Mouse (Mus musculus): Measurements from ENCODE around the gene Cpsf7. TPM values are rescaled to one million over a fixed set of nuclear protein-coding genes. Genes with fewer than 3 reads are reported as not detected.
A peak's percentile ranks its signal among the peaks of the same experiment; 100 is the strongest.

The Cpsf7 gene
- total RNA-seq (2014; rRNA removed) (44.9 and 47.4 TPM in 2 replicates), polyA plus RNA-seq (2015; fragmentation: Nextera tagmentation; extraction: Ambion mirVana) (34.4 and 36.2 TPM in 2 replicates)

GRCm38 (mm10) chr19:10525106-10525901 is at the start of gene Cpsf7:
TSS of gene Cpsf7 (plus strand) at chr19:10525266.
- H3K36me3 ChIP-seq (ENCODE audit: insufficient read depth, low read length) = 0 out of 2 replicates have a peak, but pooled peaks cover 7% of the 10 kb centered on the region
- DNase-seq (ENCODE audit: low spot score) = peak; percentile 96
- peak within 1 kb of the TSS; percentile 99 for H3K9ac ChIP-seq (replicated peaks; ENCODE audit: low read length)
- peak within 1 kb of the TSS; percentile 68 for H3K4me2 ChIP-seq (ENCODE audit: low read depth, low read length)
- ATAC-seq = peak; percentile 94
- no peaks in the 10 kb centered on the region for H3K9me3 ChIP-seq (ENCODE audit: low read length)
- no peak for TF ChIP-seq CTCF (IDR thresholded peaks at IDR 0.05; ENCODE audit: low read depth)
- H3K4me3 ChIP-seq (ENCODE audit: low read length) = peak within 1 kb of the TSS; percentile 93
- peak within 1 kb of the TSS; percentile 99 for H3K27ac ChIP-seq
- H3K4me1 ChIP-seq (ENCODE audit: insufficient read depth, low read length) = peaks cover 15% of the 10 kb centered on the region; the same call in 1 of the 2 replicates
- WGBS = 1% methylated on average over 59 of the region's 93 CpGs
- H3K27me3 ChIP-seq (ENCODE audit: insufficient read depth, low read length) = no peaks in the 10 kb centered on the region

- TF ChIP-seq CTCF (IDR thresholded peaks at IDR 0.05; ENCODE audit: low read depth) = no peak
- Histone ChIP-seq H3K36me3 (ENCODE audit: insufficient read depth, low read length) (no peaks in the 10 kb centered on the region), H3K4me2 (ENCODE audit: low read depth, low read length) (no peak overlapping the region), H3K9me3 (ENCODE audit: low read length) (no peaks in the 10 kb centered on the region), H3K4me3 (ENCODE audit: low read length) (no peak overlapping the region), H3K9ac (replicated peaks; ENCODE audit: low read length) (no peak overlapping the region), H3K4me1 (ENCODE audit: insufficient read depth, low read length) (peaks cover 6% of the 10 kb centered on the region), H3K27me3 (ENCODE audit: insufficient read depth, low read length) (no peaks in the 10 kb centered on the region), H3K27ac (no peak overlapping the region)
- no peak for DNase-seq (ENCODE audit: low spot score)
- no peak for ATAC-seq
- 68% methylated on average over 4 of the region's 4 CpGs for WGBS
Observed at GRCm38 (mm10) chr19:10479541-10479940, 45.5 kb upstream of the Cpsf7 start.

GRCm38 (mm10) chr19:10482703-10483102 is 42.4 kb upstream of the Cpsf7 start, which contains the start of gene Ppp1r32:
TSS of gene Ppp1r32 (minus strand) at chr19:10482928.
- no peak for TF ChIP-seq CTCF (IDR thresholded peaks at IDR 0.05; ENCODE audit: low read depth)
- Histone ChIP-seq H3K4me1 (ENCODE audit: insufficient read depth, low read length) (peaks cover 6% of the 10 kb centered on the region), H3K4me3 (ENCODE audit: low read length) (no peak within 1 kb of the TSS), H3K36me3 (ENCODE audit: insufficient read depth, low read length) (no peaks in the 10 kb centered on the region), H3K9ac (replicated peaks; ENCODE audit: low read length) (no peak within 1 kb of the TSS), H3K4me2 (ENCODE audit: low read depth, low read length) (no peak within 1 kb of the TSS), H3K27ac (no peak within 1 kb of the TSS), H3K27me3 (ENCODE audit: insufficient read depth, low read length) (peaks cover 2% of the 10 kb centered on the region; the same call in 1 of the 2 replicates), H3K9me3 (ENCODE audit: low read length) (no peaks in the 10 kb centered on the region)
- DNase-seq (ENCODE audit: low spot score) (peak; percentile 83), ATAC-seq (peak; percentile 71)
- WGBS = 19% methylated on average over 6 of the region's 6 CpGs

GRCm38 (mm10) chr19:10486264-10486738 is 38.8 kb upstream of the Cpsf7 start:
- WGBS = 19% methylated on average over 9 of the region's 9 CpGs
- Histone ChIP-seq H3K4me3 (ENCODE audit: low read length) (no peak overlapping the region), H3K9ac (replicated peaks; ENCODE audit: low read length) (no peak overlapping the region), H3K27ac (no peak overlapping the region), H3K4me2 (ENCODE audit: low read depth, low read length) (no peak overlapping the region), H3K4me1 (ENCODE audit: insufficient read depth, low read length) (peaks cover 6% of the 10 kb centered on the region), H3K27me3 (ENCODE audit: insufficient read depth, low read length) (peaks cover 4% of the 10 kb centered on the region; the same call in 1 of the 2 replicates), H3K36me3 (ENCODE audit: insufficient read depth, low read length) (no peaks in the 10 kb centered on the region), H3K9me3 (ENCODE audit: low read length) (no peaks in the 10 kb centered on the region)
- TF ChIP-seq CTCF (IDR thresholded peaks at IDR 0.05; ENCODE audit: low read depth) = peak; percentile 95
- ATAC-seq (peak; percentile 85), DNase-seq (ENCODE audit: low spot score) (peak; percentile 88)

GRCm38 (mm10) chr19:10495670-10496069 is 29.4 kb upstream of the Cpsf7 start:
- Histone ChIP-seq H3K9me3 (ENCODE audit: low read length) (no peaks in the 10 kb centered on the region), H3K4me2 (ENCODE audit: low read depth, low read length) (no peak overlapping the region), H3K36me3 (ENCODE audit: insufficient read depth, low read length) (peaks cover 5% of the 10 kb centered on the region; the same call in 1 of the 2 replicates), H3K9ac (replicated peaks; ENCODE audit: low read length) (no peak overlapping the region), H3K27me3 (ENCODE audit: insufficient read depth, low read length) (no peaks in the 10 kb centered on the region), H3K4me1 (ENCODE audit: insufficient read depth, low read length) (no peaks in the 10 kb centered on the region), H3K27ac (no peak overlapping the region), H3K4me3 (ENCODE audit: low read length) (no peak overlapping the region)
- no peak for ATAC-seq
- TF ChIP-seq CTCF (IDR thresholded peaks at IDR 0.05; ENCODE audit: low read depth) = no peak
- no peak for DNase-seq (ENCODE audit: low spot score)
- WGBS = 86% methylated on average over 1 of the region's 1 CpGs

GRCm38 (mm10) chr19:10496976-10497375 is 28.1 kb upstream of the Cpsf7 start:
- Histone ChIP-seq H3K9me3 (ENCODE audit: low read length) (no peaks in the 10 kb centered on the region), H3K36me3 (ENCODE audit: insufficient read depth, low read length) (peaks cover 9% of the 10 kb centered on the region), H3K27me3 (ENCODE audit: insufficient read depth, low read length) (no peaks in the 10 kb centered on the region), H3K9ac (replicated peaks; ENCODE audit: low read length) (no peak overlapping the region), H3K27ac (peak overlapping the region; percentile 41; the same call in 1 of the 2 replicates), H3K4me2 (ENCODE audit: low read depth, low read length) (no peak overlapping the region), H3K4me3 (ENCODE audit: low read length) (no peak overlapping the region), H3K4me1 (ENCODE audit: insufficient read depth, low read length) (no peaks in the 10 kb centered on the region)
- 68% methylated on average over 2 of the region's 2 CpGs for WGBS
- no peak for DNase-seq (ENCODE audit: low spot score)
- ATAC-seq = peak; percentile 57; the same call in 1 of the 2 replicates
- TF ChIP-seq CTCF (IDR thresholded peaks at IDR 0.05; ENCODE audit: low read depth) = no peak

Data from hindbrain, postnatal 0 days (tissue).